Mouse (Mus musculus) cerebellum, postnatal 25 days (tissue): ENCODE data around the gene Olfr731.

Experiments used
- DNase-seq, 2 experiments: peaks; one replicate each; pipeline ENCODE4 v3.0.0; 2021; ENCODE audit warnings: mixed read lengths in 2 of 2

Olfr731 gene

DNA sequence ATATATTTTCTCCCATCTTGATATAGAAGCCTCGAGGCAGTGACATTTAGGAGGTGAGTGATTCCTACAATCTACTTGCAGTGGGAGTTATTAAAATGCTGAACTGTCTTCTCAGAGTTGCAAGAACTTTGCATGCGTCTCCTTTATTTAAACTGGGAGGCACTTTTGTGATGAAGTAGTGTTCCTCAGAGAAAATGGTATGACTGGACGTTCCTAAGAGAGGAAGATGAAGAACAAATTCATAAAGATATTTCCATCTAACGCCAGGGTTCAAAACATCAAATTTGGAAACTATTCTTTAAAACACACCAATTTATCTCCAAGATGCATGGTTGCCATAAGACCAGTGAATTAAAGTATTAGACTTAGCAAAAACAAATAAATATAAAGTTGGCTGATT, at the start of gene Olfr731:
Olfr731 (minus strand) TSS at position 101 of the 400 bp plus-strand sequence.
- DNase-seq = no peak

DNA sequence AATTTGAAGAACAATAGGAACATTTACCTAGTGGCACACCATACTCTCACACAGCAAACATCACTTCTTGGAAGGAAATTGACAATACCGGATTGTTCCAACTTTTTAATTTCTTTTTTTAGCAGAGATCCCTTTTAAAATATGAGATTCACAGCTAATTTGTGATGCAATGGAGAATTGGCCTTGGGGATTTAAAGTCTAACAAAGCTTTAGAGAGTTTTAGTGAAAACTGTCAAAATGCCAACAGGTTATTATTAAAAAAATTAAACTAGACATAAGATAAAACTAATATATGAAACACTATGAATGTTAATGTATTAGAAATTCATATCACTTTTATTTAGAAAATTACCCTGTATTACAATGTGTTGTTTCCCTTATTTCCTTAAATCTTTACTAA, 42.4 kb upstream of the Olfr731 start, which contains the start of gene Olfr732:
Olfr732 (minus strand) TSS at position 101 of the 400 bp plus-strand sequence.
- DNase-seq = no peak

DNA sequence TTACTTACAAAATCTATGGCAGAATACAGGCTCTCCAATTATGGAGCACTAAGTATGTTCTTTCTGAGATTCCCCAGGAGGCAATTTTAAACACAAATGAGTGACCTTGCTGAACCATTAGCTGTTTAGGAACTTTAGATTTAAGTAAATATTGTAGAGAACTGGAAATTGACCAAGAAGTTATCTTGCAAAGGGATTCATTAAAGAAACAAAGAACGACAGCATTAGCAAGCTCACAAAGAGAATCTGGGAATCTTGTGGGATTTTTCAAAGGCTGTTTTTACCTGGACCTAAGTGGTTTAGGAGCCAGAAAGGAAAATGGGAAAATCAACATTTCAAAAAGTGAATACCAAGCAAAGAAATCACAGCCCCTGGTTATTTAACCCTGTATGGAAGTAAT, 53.6 kb downstream of the Olfr731 start, which contains the start of gene Olfr730:
Olfr730 (minus strand) TSS at position 101 of the 400 bp plus-strand sequence.
- DNase-seq = no peak
